Mouse (Mus musculus) urinary bladder, postnatal 10 days (tissue): ENCODE results near the gene Morc2a.

ENCODE experiments used
- DNase-seq: peaks from one replicate; pipeline ENCODE4 v3.0.0; 2022; ENCODE audit warnings: low spot score

Gene Morc2a

DNA sequence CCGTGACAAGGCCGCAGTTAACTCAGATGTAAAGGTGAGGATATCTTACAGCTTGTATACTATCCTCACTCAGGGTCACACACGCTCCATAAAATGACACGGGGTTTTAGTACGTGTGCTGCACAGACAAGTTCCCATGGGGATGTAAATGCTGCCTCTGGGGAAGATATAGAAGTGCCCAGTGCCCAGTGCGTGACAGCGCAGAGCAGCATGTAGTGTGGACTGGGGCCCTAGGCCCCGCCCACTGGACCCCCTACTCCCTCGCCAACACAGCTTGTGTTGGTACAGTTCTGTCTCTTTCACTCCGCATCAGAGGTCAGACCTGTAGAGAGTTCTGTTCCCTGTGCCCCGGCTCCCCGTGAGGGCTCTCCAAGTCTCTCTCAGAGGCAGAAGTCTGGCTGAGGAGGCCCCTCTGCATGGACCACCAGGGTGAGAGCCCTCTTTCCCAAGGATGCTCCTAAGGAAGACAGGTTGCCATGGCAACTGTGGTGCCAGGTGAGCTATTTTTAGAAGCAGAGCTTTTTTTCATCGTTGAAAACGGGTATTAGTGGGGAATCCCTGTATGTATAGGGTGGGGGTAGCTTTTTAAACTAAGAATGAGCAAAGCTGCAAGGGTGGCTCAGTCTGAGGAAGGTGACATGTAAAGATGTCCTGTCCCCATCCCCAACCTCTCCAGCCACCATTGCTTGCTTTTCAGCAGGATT is 85.1 kb downstream of the Morc2a start:
- no peak for DNase-seq

DNA sequence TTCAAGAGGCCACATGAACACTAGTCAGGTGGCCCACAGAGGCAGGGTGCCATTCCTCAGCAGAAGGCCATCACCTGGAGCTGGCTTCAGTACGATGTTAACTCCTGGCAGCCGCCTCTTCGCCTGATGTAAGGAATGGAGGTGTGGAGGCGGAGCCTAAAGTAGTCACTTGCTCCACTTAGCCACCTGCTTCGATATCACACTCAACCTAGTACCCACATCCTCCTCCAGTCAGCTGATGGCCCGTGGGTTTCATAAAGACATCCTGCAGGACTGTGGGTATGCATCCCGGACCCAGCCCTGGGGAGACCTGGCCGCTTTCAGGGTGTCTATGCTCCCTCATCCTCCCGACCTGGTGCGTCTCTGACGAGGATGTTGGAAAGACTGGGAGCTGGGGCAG is 86.7 kb downstream of the Morc2a start:
- DNase-seq: no peak

- no peak for DNase-seq
Observed at GRCm38 (mm10) chr11:3738778-3739177, 89.8 kb downstream of the Morc2a start.
